Mouse (Mus musculus): ENCODE measurements around the gene Senp5.

GRCm38 (mm10) chr16:31910281-31910847 lies 92.7 kb downstream of the Senp5 start:
- TF ChIP-seq POLR2A (IDR thresholded peaks at IDR 0.05; ENCODE audit: borderline replicate concordance, low read depth, low read length) = no peak
- TF ChIP-seq CTCF (IDR thresholded peaks at IDR 0.05; ENCODE audit: low read depth, low read length) = no peak
